ENCODE assay signal across 18 mouse cellular contexts in the genomic region with DNA sequence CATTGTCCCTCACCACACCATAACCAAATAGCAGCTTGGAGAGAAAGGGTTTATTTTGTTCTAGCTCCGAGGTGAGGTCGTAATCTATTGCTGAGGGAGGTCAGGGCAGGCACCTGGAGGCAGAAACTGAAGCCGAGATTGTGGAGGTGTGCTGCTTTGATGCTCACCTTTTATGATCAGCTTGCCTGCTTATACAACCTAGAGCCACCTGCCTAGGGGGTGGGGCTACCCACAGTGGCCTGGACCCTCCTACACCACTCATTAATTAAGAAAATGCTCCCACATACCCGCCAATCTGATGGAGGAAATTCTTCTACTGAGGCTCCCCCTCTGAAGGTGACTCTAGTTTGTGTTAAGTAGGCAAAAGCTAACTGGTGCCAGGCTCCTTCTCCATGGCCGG.
DNase-seq lines count a peak whose midpoint lies in the region; ATAC-seq and TF ChIP-seq lines count a peak whose summit lies in the region.
"Had no signal": no experiment of that assay in that cellular context is flagged by ENCODE, and none has a peak within 500 bp of the region (broad histone marks: within the 10 kb centered on the region; RNA-seq: fewer than 3 reads in every experiment).

No protein-coding gene starts in this region.

- WGBS in kidney, adult 2 months: 64% methylated on average over 5 of the region's 5 CpGs
- 59% methylated on average over 5 of the region's 5 CpGs for WGBS in kidney, embryonic 15.5 days
- 91% methylated on average over 5 of the region's 5 CpGs for WGBS in cerebellum, adult 2 months
- 86% methylated on average over 5 of the region's 5 CpGs for WGBS in forebrain, postnatal 0 days

- H3K4me1 ChIP-seq in kidney, adult 2 months (ENCODE audit: control insufficient read depth, insufficient read depth, low read length): no peaks in the 10 kb centered on the region
- H3K4me1 ChIP-seq in E14TG2a.4 (replicated peaks; ENCODE audit: low read depth, low read length): peaks cover 35% of the 10 kb centered on the region
- H3K4me1 ChIP-seq in ES-E14 (ENCODE audit: control insufficient read depth in 2 of 2, insufficient read depth in 2 of 2, low read length in 2 of 2, poor library complexity in 1 of 2): peaks cover 4 to 5% of the 10 kb centered on the region in 2 experiments; a peak in 1 of 4 replicates
- H3K4me1 ChIP-seq in kidney, embryonic 15.5 days: peaks cover 15% of the 10 kb centered on the region
- H3K4me1 ChIP-seq in cerebellum, adult 2 months (ENCODE audit: control insufficient read depth, insufficient read depth, low read length): no peaks in the 10 kb centered on the region
- H3K4me1 ChIP-seq in forebrain, postnatal 0 days (ENCODE audit: insufficient read depth): no peaks in the 10 kb centered on the region
- H3K4me1 ChIP-seq: forebrain, embryonic 13.5 days had no signal

- 0 out of 2 replicates have a peak, but pooled peaks have one; percentile 36 for ATAC-seq in kidney, embryonic 15.5 days (replicated peaks; ENCODE audit: low FRiP score)
- ATAC-seq in forebrain, postnatal 0 days: no peak
- ATAC-seq: forebrain, embryonic 13.5 days had no signal

- H3K4me2 ChIP-seq in kidney, embryonic 15.5 days: no peak overlapping the region
- no peak overlapping the region for H3K4me2 ChIP-seq in forebrain, postnatal 0 days (ENCODE audit: low read depth)
- H3K4me2 ChIP-seq: embryonic facial prominence, embryonic 13.5 days; forebrain, embryonic 13.5 days; heart, embryonic 12.5 days had no signal

- H3K36me3 ChIP-seq in kidney, adult 2 months (ENCODE audit: control insufficient read depth, insufficient read depth, low read length): no peaks in the 10 kb centered on the region
- H3K36me3 ChIP-seq in E14TG2a.4 (ENCODE audit: insufficient read depth, low read length) (no peaks in the 10 kb centered on the region), ES-E14 (ENCODE audit: control insufficient read depth, insufficient read depth, low read length, poor library complexity, severe bottlenecking) (no peaks in the 10 kb centered on the region)
- no peaks in the 10 kb centered on the region for H3K36me3 ChIP-seq in kidney, embryonic 15.5 days
- no peaks in the 10 kb centered on the region for H3K36me3 ChIP-seq in forebrain, postnatal 0 days (ENCODE audit: insufficient read depth)
- H3K36me3 ChIP-seq: embryonic facial prominence, embryonic 13.5 days; heart, embryonic 12.5 days; hindbrain, embryonic 10.5 days had no signal

- TF ChIP-seq CTCF in kidney, adult 2 months (conservative IDR thresholded peaks at IDR 0.05; ENCODE audit: insufficient read depth, insufficient read length, low read depth, low read length): no peak
- no peak for TF ChIP-seq CTCF in E14TG2a.4 (conservative IDR thresholded peaks at IDR 0.05; ENCODE audit: low read length)
- no peak for TF ChIP-seq CTCF in cerebellum, adult 2 months (IDR thresholded peaks at IDR 0.05; ENCODE audit: borderline replicate concordance, insufficient read depth, low read depth, low read length)
- no peak for TF ChIP-seq CTCF in forebrain, postnatal 0 days (IDR thresholded peaks at IDR 0.05; ENCODE audit: low read depth)

- in situ Hi-C loops in ES-E14 (cut with MboI; ENCODE audit: low sequenced_read_pairs in 2 of 2, unreplicated experiment in 2 of 2): no loop called here

- peak; percentile 27 for DNase-seq in kidney, adult 2 months
- no peak for DNase-seq in kidney, postnatal 10 days
- no peak for DNase-seq in ES-E14 (ENCODE audit: low read depth, low spot score)
- DNase-seq in cerebellum, postnatal 10 days: no peak
- DNase-seq in cerebellum, adult 2 months: no peak
- DNase-seq in forebrain, postnatal 0 days: no peak
- DNase-seq: adrenal gland, postnatal 10 days; cerebellum, adult 11 months; cerebellum, adult 9-10 months; cerebellum, postnatal 36 days; gastrocnemius, adult 2 months; gastrocnemius, postnatal 25 days had no signal

- no peak overlapping the region for H3K27ac ChIP-seq in kidney, adult 2 months (ENCODE audit: insufficient read depth, low read depth, low read length)
- H3K27ac ChIP-seq in ES-E14 (ENCODE audit: insufficient read depth, low read depth, low read length, poor library complexity, severe bottlenecking): no peak overlapping the region
- no peak overlapping the region for H3K27ac ChIP-seq in kidney, embryonic 15.5 days
- no peak overlapping the region for H3K27ac ChIP-seq in cerebellum, adult 2 months (ENCODE audit: insufficient read depth, low read length)
- H3K27ac ChIP-seq in forebrain, postnatal 0 days (ENCODE audit: low read depth, low read length): no peak overlapping the region
- H3K27ac ChIP-seq: embryonic facial prominence, embryonic 13.5 days; forebrain, embryonic 13.5 days; gastrocnemius, adult 2 months; hindbrain, embryonic 10.5 days had no signal

- H3K9me3 ChIP-seq in E14TG2a.4 (ENCODE audit: low read length) (no peaks in the 10 kb centered on the region), ES-E14 (ENCODE audit: control insufficient read depth, insufficient read depth, low read depth, low read length) (no peaks in the 10 kb centered on the region)
- H3K9me3 ChIP-seq in kidney, embryonic 15.5 days (replicated peaks): no peaks in the 10 kb centered on the region
- no peaks in the 10 kb centered on the region for H3K9me3 ChIP-seq in forebrain, postnatal 0 days (ENCODE audit: low read length)
- H3K9me3 ChIP-seq: embryonic facial prominence, embryonic 13.5 days; forebrain, embryonic 13.5 days; heart, embryonic 12.5 days; hindbrain, embryonic 10.5 days had no signal

- H3K27me3 ChIP-seq in kidney, adult 2 months (replicated peaks; ENCODE audit: control insufficient read depth, insufficient read depth, low read length): no peaks in the 10 kb centered on the region
- peaks cover 4% of the 10 kb centered on the region; the same call in 1 of the 2 replicates for H3K27me3 ChIP-seq in E14TG2a.4 (ENCODE audit: insufficient read depth, low read length)
- 0 out of 2 replicates have a peak, but pooled peaks cover 2% of the 10 kb centered on the region for H3K27me3 ChIP-seq in kidney, embryonic 15.5 days
- no peaks in the 10 kb centered on the region for H3K27me3 ChIP-seq in cerebellum, adult 2 months (ENCODE audit: control insufficient read depth, insufficient read depth, low read length)
- H3K27me3 ChIP-seq in forebrain, postnatal 0 days (ENCODE audit: insufficient read depth, low read length): no peaks in the 10 kb centered on the region
- H3K27me3 ChIP-seq: embryonic facial prominence, embryonic 13.5 days; forebrain, embryonic 13.5 days; heart, embryonic 12.5 days had no signal

- no peak overlapping the region for H3K4me3 ChIP-seq in kidney, adult 2 months (ENCODE audit: insufficient read depth, low read depth, low read length)
- H3K4me3 ChIP-seq in E14TG2a.4 (replicated peaks; ENCODE audit: low read length) (peak overlapping the region; percentile 35; the same call in 1 of the 2 replicates), ES-E14 (ENCODE audit: insufficient read depth in 1 of 2, low read depth in 1 of 2, low read length in 2 of 2, poor library complexity in 1 of 2, severe bottlenecking in 1 of 2) (peak overlapping the region; percentile 11 to 15; a peak in 2 of 4 replicates)
- H3K4me3 ChIP-seq in kidney, embryonic 15.5 days (replicated peaks): no peak overlapping the region
- H3K4me3 ChIP-seq in cerebellum, adult 2 months (replicated peaks; ENCODE audit: insufficient read depth, low read depth, low read length): no peak overlapping the region
- no peak overlapping the region for H3K4me3 ChIP-seq in forebrain, postnatal 0 days (ENCODE audit: low read depth, low read length)
- H3K4me3 ChIP-seq: embryonic facial prominence, embryonic 13.5 days; forebrain, embryonic 13.5 days; gastrocnemius, adult 2 months; heart, embryonic 12.5 days; hindbrain, embryonic 10.5 days had no signal

- TF ChIP-seq POLR2A in kidney, adult 2 months (IDR thresholded peaks at IDR 0.05; ENCODE audit: low read depth, low read length): no peak
- no peak for TF ChIP-seq POLR2A in cerebellum, adult 2 months (IDR thresholded peaks at IDR 0.05; ENCODE audit: borderline replicate concordance, insufficient read depth, low read length)

- no peak overlapping the region for H3K9ac ChIP-seq in ES-E14 (ENCODE audit: insufficient read depth, low read depth, low read length, poor library complexity, severe bottlenecking)
- no peak overlapping the region for H3K9ac ChIP-seq in kidney, embryonic 15.5 days
- no peak overlapping the region for H3K9ac ChIP-seq in forebrain, postnatal 0 days
- H3K9ac ChIP-seq: embryonic facial prominence, embryonic 13.5 days; forebrain, embryonic 13.5 days; heart, embryonic 12.5 days had no signal

TF ChIP-seq in ES-E14, 5 proteins besides CTCF, POLR2A, EP300 and RAD21:
- TF ChIP-seq CHD2 (IDR thresholded peaks at IDR 0.05; ENCODE audit: low read depth, low read length): no peak
- no peak for TF ChIP-seq MAFK (IDR thresholded peaks at IDR 0.05; ENCODE audit: insufficient read depth, low read depth, low read length)
- no peak for TF ChIP-seq ZC3H11A (IDR thresholded peaks at IDR 0.05; ENCODE audit: borderline replicate concordance, low read depth, low read length)
- no peak for TF ChIP-seq HCFC1 (IDR thresholded peaks at IDR 0.05; ENCODE audit: borderline replicate concordance, insufficient read depth, low read length)
- TF ChIP-seq ZNF384 (IDR thresholded peaks at IDR 0.05; ENCODE audit: low read depth, low read length): no peak

Comparison
In these comparisons a context has a peak if more than half of its experiments do, and no peak if none do; other contexts are left out.
1. H3K4me3 ChIP-seq: peak in E14TG2a.4 (single experiment) and ES-E14 (2 of 2); none in kidney, adult 2 months (single experiment), kidney, embryonic 15.5 days (single experiment), cerebellum, adult 2 months (single experiment) and forebrain, postnatal 0 days (single experiment).